8 mouse cellular contexts compared by ENCODE assay signal in the genomic region with DNA sequence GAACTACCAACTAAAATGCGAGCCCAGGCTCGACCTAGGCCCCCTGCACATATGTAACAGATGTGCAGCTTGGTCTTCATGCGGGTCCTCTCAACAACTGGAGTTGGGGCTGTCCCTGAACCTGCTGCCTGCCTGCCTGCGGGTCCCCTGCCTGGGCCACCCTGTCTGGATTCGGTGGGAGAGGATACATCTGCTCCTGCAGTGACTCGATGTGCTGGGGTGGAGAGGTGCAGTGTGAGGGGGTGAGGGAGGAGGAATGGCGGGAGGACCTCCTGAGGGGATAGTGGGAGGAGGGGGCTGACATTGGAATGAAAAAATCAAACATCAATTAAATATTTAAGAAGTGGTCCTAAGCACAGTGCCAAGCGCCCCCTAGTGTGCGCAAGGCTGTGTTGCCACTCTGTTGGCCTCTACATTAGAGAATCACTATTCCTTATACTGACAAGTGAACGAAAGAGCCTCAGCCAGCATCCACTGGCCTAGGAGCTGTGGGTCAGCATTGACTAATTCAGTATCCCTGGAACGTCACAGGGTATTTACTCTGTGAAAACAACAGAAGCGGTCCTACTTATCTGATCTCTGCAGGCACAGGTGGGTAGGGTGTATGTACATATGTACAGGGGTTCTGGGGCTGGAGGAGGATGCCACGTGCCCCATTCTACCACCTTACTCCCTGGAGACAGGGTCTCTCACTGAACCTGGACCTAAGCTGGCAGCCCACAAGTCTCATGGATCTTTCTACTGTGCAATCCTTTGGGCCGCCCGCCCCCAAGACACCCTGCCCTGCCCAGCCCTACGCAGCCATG. TPM values are rescaled to one million over a fixed set of nuclear protein-coding genes. Genes with fewer than 3 reads are reported as not detected.
A peak's percentile ranks its signal among the peaks of the same experiment; 100 is the strongest.
DNase-seq lines count a peak whose midpoint lies in the region; ATAC-seq lines count a peak whose summit lies in the region.
"Had no signal": no experiment of that assay in that cellular context is flagged by ENCODE, and none has a peak within 500 bp of the region (broad histone marks: within the 10 kb centered on the region; RNA-seq: fewer than 3 reads in every experiment).

No protein-coding gene starts in this region.

- intact Hi-C loops in left cerebral cortex, postnatal 25 days (cut with DNase I) = loop anchor here (2.0 kb wide), 1 partner anchor 144 kb away; no protein-coding TSS in a partner anchor
- intact Hi-C loops in left cerebral cortex, postnatal 10 days (cut with DNase I) = loop anchor here (5.0 kb wide), 1 partner anchor 142 kb away; no protein-coding TSS in a partner anchor

- peak; percentile 74 for ATAC-seq in hindbrain, embryonic 16.5 days
- ATAC-seq in megakaryocyte, adult 5-6 weeks (ENCODE audit: poor library complexity, severe bottlenecking) = peak; percentile 81

- 60% methylated on average over 16 of the region's 16 CpGs for WGBS in hindbrain, embryonic 16.5 days

- DNase-seq in left cerebral cortex, postnatal 25 days (ENCODE audit: low spot score in 2 of 2) = peak; percentile 42 to 71
- no peak for DNase-seq in left cerebral cortex, postnatal 10 days (ENCODE audit: extremely low spot score in 1 of 2, low spot score in 2 of 2)
- peak; percentile 19 for DNase-seq in MEL-GATA-1-ER (ENCODE audit: extremely low read depth, low read depth)
- DNase-seq in cerebellum, postnatal 25 days = peak; percentile 50 to 75
- peak; percentile 37 for DNase-seq in thymus, postnatal 25 days

- H3K9ac ChIP-seq in hindbrain, embryonic 16.5 days (ENCODE audit: low read depth, low read length) = 0 out of 2 replicates have a peak overlapping the region, but pooled peaks have one; percentile 13

- peaks cover 12% of the 10 kb centered on the region for H3K36me3 ChIP-seq in hindbrain, embryonic 16.5 days (ENCODE audit: control insufficient read depth, insufficient read depth, low read length)

- no peaks in the 10 kb centered on the region for H3K27me3 ChIP-seq in hindbrain, embryonic 16.5 days (replicated peaks; ENCODE audit: control insufficient read depth, insufficient read depth, low read length)
- H3K27me3 ChIP-seq: megakaryocyte, embryonic 14.5 days had no signal

- no peak overlapping the region for H3K4me3 ChIP-seq in hindbrain, embryonic 16.5 days (ENCODE audit: low read length)
- H3K4me3 ChIP-seq: megakaryocyte, embryonic 14.5 days had no signal

- H3K27ac ChIP-seq in hindbrain, embryonic 16.5 days (ENCODE audit: low read depth, low read length) = no peak overlapping the region

- H3K4me2 ChIP-seq in hindbrain, embryonic 16.5 days (ENCODE audit: low read length) = no peak overlapping the region

- no peaks in the 10 kb centered on the region for H3K4me1 ChIP-seq in hindbrain, embryonic 16.5 days (ENCODE audit: control insufficient read depth, insufficient read depth, low read depth, low read length)

- no peaks in the 10 kb centered on the region for H3K9me3 ChIP-seq in hindbrain, embryonic 16.5 days (ENCODE audit: control insufficient read depth, low read length)
- H3K9me3 ChIP-seq: megakaryocyte, embryonic 14.5 days had no signal

RNA-seq across cellular contexts. Expression of a gene that starts 17.6 kb away (rescaled TPM):
- 10 to 100 TPM; 43.4 to 50.4 TPM for total RNA-seq in left cerebral cortex, postnatal 25 days (2021)
- 10 to 100 TPM; 50.8 to 60.9 TPM for total RNA-seq in left cerebral cortex, postnatal 10 days (2021)
- polyA plus RNA-seq in hindbrain, embryonic 16.5 days (2015; fragmentation: Nextera tagmentation; extraction: Ambion mirVana) = 27.9 and 28.6 TPM in 2 replicates
- total RNA-seq in megakaryocyte, adult 5-6 weeks (2015) = 5.1 and 10.1 TPM in 2 replicates
- total RNA-seq in megakaryocyte, adult 5-6 weeks (2017) = 4.7 and 7.2 TPM in 2 replicates

RNA-seq across cellular contexts. Expression of a gene that starts 20.3 kb away (rescaled TPM):
- 10 to 100 TPM; 20.5 to 22.4 TPM for total RNA-seq in left cerebral cortex, postnatal 25 days (2021)
- 10 to 100 TPM; 26.5 to 28.8 TPM for total RNA-seq in left cerebral cortex, postnatal 10 days (2021)
- 24.3 and 27.4 TPM in 2 replicates for polyA plus RNA-seq in hindbrain, embryonic 16.5 days (2015; fragmentation: Nextera tagmentation; extraction: Ambion mirVana)
- total RNA-seq in megakaryocyte, adult 5-6 weeks (2015) = 6.4 and 6.8 TPM in 2 replicates
- 7.8 and 11.1 TPM in 2 replicates for total RNA-seq in megakaryocyte, adult 5-6 weeks (2017)

RNA-seq across cellular contexts. Expression of a gene that starts 35.7 kb away (rescaled TPM):
- 100 to 1,000 TPM; 272 to 289 TPM for total RNA-seq in left cerebral cortex, postnatal 25 days (2021)
- total RNA-seq in left cerebral cortex, postnatal 10 days (2021) = 100 to 1,000 TPM; 319 to 338 TPM
- polyA plus RNA-seq in hindbrain, embryonic 16.5 days (2015; fragmentation: Nextera tagmentation; extraction: Ambion mirVana) = 56.0 and 68.9 TPM in 2 replicates
- 42.4 and 46.0 TPM in 2 replicates for total RNA-seq in megakaryocyte, adult 5-6 weeks (2015)
- 8.0 and 11.6 TPM in 2 replicates for total RNA-seq in megakaryocyte, adult 5-6 weeks (2017)

RNA-seq across cellular contexts. Expression of a gene that starts 39.4 kb away (rescaled TPM):
- total RNA-seq in left cerebral cortex, postnatal 25 days (2021) = 10 to 100 TPM; 16.0 to 18.0 TPM
- total RNA-seq in left cerebral cortex, postnatal 10 days (2021) = 10 to 100 TPM; 24.0 to 25.3 TPM
- polyA plus RNA-seq in hindbrain, embryonic 16.5 days (2015; fragmentation: Nextera tagmentation; extraction: Ambion mirVana) = 6.3 and 6.6 TPM in 2 replicates
- total RNA-seq in megakaryocyte, adult 5-6 weeks (2015) = 2.5 and 4.4 TPM in 2 replicates
- total RNA-seq in megakaryocyte, adult 5-6 weeks (2017) = 3.0 and 4.4 TPM in 2 replicates

Comparison
In these comparisons a context has a peak if more than half of its experiments do, and no peak if none do; other contexts are left out.
1. DNase-seq: peak in left cerebral cortex, postnatal 25 days (2 of 2), MEL-GATA-1-ER (single experiment), cerebellum, postnatal 25 days (2 of 2) and thymus, postnatal 25 days (single experiment); none in left cerebral cortex, postnatal 10 days (0 of 2).
2. RNA of a gene that starts 17.6 kb away (total RNA-seq): 50.8 to 60.9 TPM in left cerebral cortex, postnatal 10 days and 43.4 to 50.4 TPM in left cerebral cortex, postnatal 25 days; 4.7 to 10.1 TPM in megakaryocyte, adult 5-6 weeks; every median in the first group is over 4 times any median in the second.
3. RNA of a gene that starts 35.7 kb away (total RNA-seq): 319 to 338 TPM in left cerebral cortex, postnatal 10 days and 272 to 289 TPM in left cerebral cortex, postnatal 25 days; 8.0 to 46.0 TPM in megakaryocyte, adult 5-6 weeks; every median in the first group is over 4 times any median in the second.